Mouse (Mus musculus): ENCODE measurements around the gene Sult4a1. TPM values are rescaled to one million over a fixed set of nuclear protein-coding genes. Genes with fewer than 3 reads are reported as not detected.
A peak's percentile ranks its signal among the peaks of the same experiment; 100 is the strongest.

The Sult4a1 gene
- polyA plus RNA-seq (2016; fragmentation: Nextera tagmentation; extraction: Ambion mirVana) = 29.1 and 29.2 TPM in 2 replicates

DNA sequence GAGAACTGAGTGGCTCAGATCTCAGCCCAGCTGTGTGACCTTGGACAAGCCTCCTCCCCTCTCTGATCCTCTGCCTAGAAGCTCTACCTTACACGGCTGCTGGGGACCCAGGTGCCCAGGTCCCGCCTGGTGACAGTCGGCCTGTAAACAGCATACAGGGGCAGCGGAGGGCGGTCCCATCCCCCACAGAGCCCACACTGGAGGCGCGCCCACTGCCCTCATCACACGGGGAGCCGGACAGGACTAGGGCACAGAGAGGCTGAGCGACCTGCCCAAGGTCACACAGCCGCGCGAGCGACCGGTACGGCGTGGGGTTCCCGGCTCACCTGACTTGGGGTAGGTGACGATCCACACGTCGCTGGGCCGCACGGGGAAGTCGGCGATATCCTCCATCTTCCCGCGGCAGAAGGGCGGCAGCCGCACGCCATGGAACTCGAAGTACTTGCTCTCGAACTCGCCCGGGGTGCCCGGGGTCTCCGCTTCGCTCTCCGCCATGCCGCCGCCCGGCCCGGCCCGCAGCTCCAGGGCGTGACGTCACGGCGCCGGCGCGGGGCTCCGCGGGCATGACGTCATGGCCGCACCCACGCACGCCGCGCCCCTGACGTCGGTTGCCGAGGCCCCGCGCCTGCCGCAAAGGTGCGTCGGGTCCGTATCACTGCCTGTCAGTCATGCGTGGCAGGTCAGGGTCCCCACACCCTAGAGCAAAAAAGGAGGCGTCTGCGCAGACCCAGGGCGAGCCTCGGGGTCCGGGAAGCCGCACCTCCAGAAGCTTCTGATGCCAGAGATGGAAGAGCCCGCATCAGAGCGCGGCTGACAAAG, at the start of gene Sult4a1:
Gene Sult4a1 (minus strand): TSS at position 650 of the 819 bp plus-strand sequence.
- Histone ChIP-seq H3K4me2 (replicated peaks) (peak within 1 kb of the TSS; percentile 79), H3K4me3 (peak within 1 kb of the TSS; percentile 51), H3K4me1 (0 out of 2 replicates have a peak, but pooled peaks cover 11% of the 10 kb centered on the region), H3K9ac (peak within 1 kb of the TSS; percentile 50), H3K9me3 (replicated peaks) (no peaks in the 10 kb centered on the region), H3K36me3 (no peaks in the 10 kb centered on the region), H3K27ac (no peak within 1 kb of the TSS), H3K27me3 (peaks cover 42% of the 10 kb centered on the region)
- 2% methylated on average over 77 of the region's 77 CpGs for WGBS
- peak; percentile 60 for ATAC-seq (ENCODE audit: low FRiP score)

DNA sequence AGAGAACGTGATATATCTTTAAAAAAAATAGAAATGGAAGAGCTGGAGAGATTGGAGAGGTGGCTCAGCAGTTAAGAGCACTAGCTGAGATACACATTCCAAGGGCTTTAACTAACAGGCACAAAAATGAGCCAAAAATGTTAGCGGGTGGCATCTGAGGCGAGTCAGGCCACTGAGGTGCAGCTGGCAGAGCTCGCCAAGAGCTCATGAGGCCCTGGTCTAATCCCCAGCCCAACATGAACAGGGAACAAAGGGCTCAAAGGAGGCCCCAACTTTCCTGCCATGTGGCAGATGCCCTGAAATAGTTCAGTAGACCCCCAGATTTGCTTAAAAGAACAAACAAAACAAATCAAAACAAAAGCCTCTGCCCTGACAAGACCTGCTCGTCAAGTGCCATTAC, 35.4 kb upstream of the Sult4a1 start:
- 74% methylated on average over 5 of the region's 5 CpGs for WGBS
- H3K9ac ChIP-seq = no peak overlapping the region
- no peak overlapping the region for H3K4me2 ChIP-seq (replicated peaks)
- H3K36me3 ChIP-seq = no peaks in the 10 kb centered on the region
- no peak overlapping the region for H3K4me3 ChIP-seq
- no peak overlapping the region for H3K27ac ChIP-seq
- H3K27me3 ChIP-seq = no peaks in the 10 kb centered on the region; the same call in 1 of the 2 replicates
- ATAC-seq (ENCODE audit: low FRiP score) = no peak
- H3K4me1 ChIP-seq = peaks cover 16% of the 10 kb centered on the region
- H3K9me3 ChIP-seq (replicated peaks) = no peaks in the 10 kb centered on the region

DNA sequence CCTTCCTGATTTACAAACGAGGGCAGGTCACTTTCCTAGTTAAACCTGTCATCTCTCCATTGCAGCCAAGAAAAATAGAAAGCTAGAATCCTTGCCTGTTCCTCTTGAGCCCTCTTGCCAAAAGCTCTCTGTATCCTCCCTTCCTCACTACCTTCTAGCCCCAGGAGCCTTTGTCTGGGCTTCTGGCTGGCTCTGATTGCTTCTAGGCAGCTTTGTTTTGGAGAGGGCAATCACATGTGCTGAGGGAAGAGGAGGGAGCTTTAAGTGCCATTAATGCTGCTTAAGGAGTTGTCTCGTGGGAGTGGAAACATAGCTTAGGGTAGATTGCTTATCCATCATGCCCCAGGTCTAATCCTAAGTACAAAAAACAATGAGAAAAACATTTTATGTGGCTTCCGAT, 34.6 kb upstream of the Sult4a1 start:
- Histone ChIP-seq H3K36me3 (no peaks in the 10 kb centered on the region), H3K27ac (no peak overlapping the region), H3K27me3 (no peaks in the 10 kb centered on the region; the same call in 1 of the 2 replicates), H3K4me1 (peaks cover 16% of the 10 kb centered on the region), H3K4me3 (no peak overlapping the region), H3K9ac (no peak overlapping the region), H3K9me3 (replicated peaks) (no peaks in the 10 kb centered on the region), H3K4me2 (replicated peaks) (no peak overlapping the region)
- no peak for ATAC-seq (ENCODE audit: low FRiP score)
- 64% methylated on average over 3 of the region's 3 CpGs for WGBS

DNA sequence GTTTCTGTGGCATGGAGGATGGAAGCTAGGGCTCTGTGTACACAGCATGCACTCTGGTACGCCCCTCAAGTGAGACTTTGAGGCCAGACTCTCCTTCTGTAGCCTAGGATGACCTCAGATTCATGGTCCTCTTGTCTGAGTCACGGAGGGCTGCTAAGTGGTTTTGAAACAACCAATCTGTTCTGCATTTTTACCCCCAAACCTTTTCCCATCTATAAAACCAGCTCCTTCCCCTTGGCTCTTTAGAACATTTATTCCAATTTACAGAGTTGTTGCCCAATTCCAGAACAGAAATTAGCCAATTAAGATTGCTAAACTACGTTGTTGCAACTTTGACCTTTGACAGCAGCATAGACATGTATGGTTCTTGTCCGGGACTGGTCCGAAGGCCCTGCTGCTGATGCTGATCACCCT, 34.0 kb upstream of the Sult4a1 start:
- WGBS = 86% methylated on average over 5 of the region's 5 CpGs
- Histone ChIP-seq H3K9ac (no peak overlapping the region), H3K9me3 (replicated peaks) (no peaks in the 10 kb centered on the region), H3K27me3 (no peaks in the 10 kb centered on the region), H3K4me1 (peaks cover 16% of the 10 kb centered on the region), H3K4me2 (replicated peaks) (no peak overlapping the region), H3K4me3 (no peak overlapping the region), H3K36me3 (no peaks in the 10 kb centered on the region), H3K27ac (no peak overlapping the region)
- no peak for ATAC-seq (ENCODE audit: low FRiP score)

DNA sequence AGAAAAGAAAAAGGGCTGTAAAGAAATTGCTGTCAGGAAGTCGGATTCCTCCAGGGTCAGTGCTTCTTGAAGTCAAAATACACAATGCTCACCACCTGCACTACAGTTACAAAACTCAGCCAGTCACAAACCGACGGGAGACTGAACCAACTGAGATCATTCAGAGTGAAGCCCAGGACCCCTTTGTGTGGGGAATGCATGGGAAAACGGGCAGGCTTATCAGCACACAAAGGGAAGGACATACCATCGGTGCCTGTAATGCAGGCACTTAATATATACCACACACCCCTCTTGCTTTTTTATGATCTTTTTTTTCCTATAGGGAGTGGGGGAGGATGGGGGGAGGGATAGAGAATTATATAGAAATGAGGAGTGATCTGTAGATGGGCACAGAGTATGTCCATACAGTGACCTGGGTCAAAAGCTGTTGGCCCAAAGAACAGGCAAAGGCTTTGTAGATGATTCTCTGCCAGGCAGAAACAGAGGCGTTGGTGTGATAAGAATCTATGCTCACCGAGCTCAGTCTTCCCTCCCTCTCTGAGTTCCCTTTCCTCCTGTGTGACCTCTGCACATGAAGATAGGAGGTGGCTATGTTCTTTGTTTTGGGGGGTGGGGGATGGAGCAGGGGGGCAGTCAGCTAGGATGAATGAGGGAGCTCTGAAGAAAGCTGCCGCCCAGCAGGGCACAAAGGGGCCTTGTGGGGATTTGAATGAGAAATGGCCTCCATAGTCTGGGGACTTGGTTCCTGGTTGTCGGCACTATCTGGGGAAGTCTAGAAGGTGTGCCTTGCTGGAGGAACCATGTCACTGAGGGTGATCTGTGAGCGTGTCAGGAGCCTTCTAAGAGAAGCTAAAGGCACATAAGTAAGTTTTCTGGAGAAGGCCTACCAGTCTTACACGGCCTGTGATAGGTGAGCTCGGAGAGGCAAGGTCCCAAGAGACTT, 31.2 kb upstream of the Sult4a1 start:
- no peak for ATAC-seq (ENCODE audit: low FRiP score)
- WGBS = 21% methylated on average over 12 of the region's 12 CpGs
- H3K9ac ChIP-seq = no peak overlapping the region
- H3K4me1 ChIP-seq = peaks cover 16% of the 10 kb centered on the region
- no peak overlapping the region for H3K4me3 ChIP-seq
- no peaks in the 10 kb centered on the region for H3K27me3 ChIP-seq
- no peak overlapping the region for H3K4me2 ChIP-seq (replicated peaks)
- no peaks in the 10 kb centered on the region for H3K36me3 ChIP-seq
- no peaks in the 10 kb centered on the region for H3K9me3 ChIP-seq (replicated peaks)
- H3K27ac ChIP-seq = no peak overlapping the region

DNA sequence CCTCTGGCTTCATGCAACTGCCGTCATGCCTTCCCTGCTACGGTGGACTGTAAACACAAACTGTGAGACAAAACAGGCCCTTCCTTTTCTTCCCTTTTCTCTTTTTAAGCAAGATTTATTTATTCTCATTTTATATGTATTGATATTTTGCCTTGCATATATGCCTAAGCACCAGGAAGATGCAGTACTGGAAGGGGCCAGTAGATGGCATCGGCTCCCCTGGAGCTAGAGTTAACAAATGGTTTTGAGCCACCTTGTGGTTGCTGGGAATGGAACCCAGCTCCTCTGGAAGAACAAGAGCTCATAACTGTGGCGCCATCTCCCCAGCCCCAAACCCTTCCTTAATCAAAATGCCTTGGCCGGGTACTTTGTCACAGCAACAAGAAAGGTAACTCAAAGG, 29.9 kb upstream of the Sult4a1 start:
- H3K27me3 ChIP-seq = no peaks in the 10 kb centered on the region
- H3K27ac ChIP-seq = no peak overlapping the region
- WGBS = 92% methylated on average over 5 of the region's 5 CpGs
- H3K9me3 ChIP-seq (replicated peaks) = no peaks in the 10 kb centered on the region
- H3K9ac ChIP-seq = no peak overlapping the region
- no peak overlapping the region for H3K4me3 ChIP-seq
- H3K4me1 ChIP-seq = peaks cover 14% of the 10 kb centered on the region
- no peak overlapping the region for H3K4me2 ChIP-seq (replicated peaks)
- no peak for ATAC-seq (ENCODE audit: low FRiP score)
- H3K36me3 ChIP-seq = no peaks in the 10 kb centered on the region

DNA sequence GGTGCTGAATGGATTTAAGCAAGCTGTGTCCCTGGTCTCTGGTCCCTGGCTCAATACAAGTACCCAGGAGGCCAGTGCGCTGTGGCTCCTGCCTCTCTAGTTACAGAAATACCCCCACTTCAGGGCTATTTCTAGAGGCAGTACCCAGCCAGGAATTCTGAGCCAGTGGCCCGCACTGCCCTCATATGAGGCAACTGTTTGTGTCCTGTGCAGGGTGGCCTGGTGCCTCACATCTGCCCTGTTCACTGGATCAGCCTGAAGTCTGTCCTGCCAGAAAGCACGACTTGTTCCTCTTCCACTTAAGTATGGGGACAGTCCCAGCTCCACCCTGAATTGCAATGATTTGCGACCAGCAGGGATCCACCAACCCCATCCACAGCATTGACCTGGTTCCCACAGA, 27.9 kb upstream of the Sult4a1 start:
- 83% methylated on average over 4 of the region's 4 CpGs for WGBS
- Histone ChIP-seq H3K4me3 (no peak overlapping the region), H3K4me1 (peaks cover 12% of the 10 kb centered on the region), H3K9me3 (replicated peaks) (no peaks in the 10 kb centered on the region), H3K36me3 (no peaks in the 10 kb centered on the region), H3K4me2 (replicated peaks) (no peak overlapping the region), H3K9ac (no peak overlapping the region), H3K27ac (no peak overlapping the region), H3K27me3 (no peaks in the 10 kb centered on the region)
- ATAC-seq (ENCODE audit: low FRiP score) = no peak

DNA sequence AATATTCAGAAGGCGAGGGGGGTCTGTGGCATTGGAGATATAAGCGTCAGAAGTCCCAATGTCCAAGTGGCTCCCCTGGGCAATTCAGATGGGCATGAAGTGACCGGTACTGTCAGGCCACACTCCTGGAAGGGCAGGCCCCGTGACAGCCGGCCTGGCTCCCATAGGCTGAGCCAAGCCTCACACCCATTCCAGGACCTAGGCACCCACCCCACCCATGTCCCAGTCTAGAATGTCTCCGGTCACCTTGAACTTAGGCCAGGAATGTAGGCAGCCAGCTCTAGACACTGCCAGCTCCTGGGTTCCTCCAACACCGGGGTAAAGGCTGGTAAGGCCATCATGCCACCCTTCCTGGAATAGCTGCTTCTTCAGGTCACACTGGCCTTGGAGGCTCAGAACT, 26.4 kb upstream of the Sult4a1 start:
- Histone ChIP-seq H3K27ac (no peak overlapping the region), H3K4me3 (no peak overlapping the region), H3K27me3 (no peaks in the 10 kb centered on the region), H3K4me1 (peaks cover 8% of the 10 kb centered on the region), H3K4me2 (replicated peaks) (no peak overlapping the region), H3K9ac (no peak overlapping the region), H3K36me3 (no peaks in the 10 kb centered on the region), H3K9me3 (replicated peaks) (no peaks in the 10 kb centered on the region)
- ATAC-seq (ENCODE audit: low FRiP score) = no peak
- WGBS = 94% methylated on average over 7 of the region's 7 CpGs

DNA sequence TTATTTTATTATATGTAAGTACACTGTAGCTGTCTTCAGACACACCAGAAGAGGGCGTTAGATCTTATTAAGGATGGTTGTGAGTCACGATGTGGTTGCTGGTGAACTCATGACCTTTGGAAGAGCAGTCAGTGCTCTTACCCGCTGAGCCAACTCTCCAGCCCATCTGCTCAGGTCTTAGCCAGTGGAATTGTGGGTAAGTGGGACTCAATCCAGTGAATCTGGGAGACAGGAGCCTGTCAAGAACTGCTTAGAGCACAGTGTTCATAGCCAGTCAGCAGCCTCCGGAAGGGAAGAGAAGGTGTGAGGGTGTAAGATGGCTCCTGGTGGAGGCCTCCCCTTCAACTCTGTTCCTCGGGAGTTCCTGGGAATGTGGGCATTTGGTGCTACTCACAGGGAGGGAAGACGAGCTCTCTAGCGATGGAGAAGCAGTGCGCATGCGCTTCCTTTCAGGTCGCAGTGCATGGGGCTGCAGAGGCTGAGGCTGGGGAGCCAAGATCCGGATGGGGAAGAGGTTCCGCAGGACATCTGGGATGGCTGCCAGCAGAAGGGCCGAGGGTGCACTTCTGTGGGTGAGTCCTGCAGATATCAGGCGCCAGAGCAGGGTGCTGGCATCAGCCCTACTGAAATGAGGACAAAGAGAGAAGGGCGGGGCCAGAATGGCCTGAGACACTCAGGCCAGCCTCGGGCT, 25.7 kb upstream of the Sult4a1 start:
- Histone ChIP-seq H3K36me3 (no peaks in the 10 kb centered on the region), H3K4me1 (0 out of 2 replicates have a peak, but pooled peaks cover under 1% of the 10 kb centered on the region), H3K9me3 (replicated peaks) (no peaks in the 10 kb centered on the region), H3K27ac (no peak overlapping the region), H3K4me2 (replicated peaks) (no peak overlapping the region), H3K9ac (no peak overlapping the region), H3K4me3 (no peak overlapping the region), H3K27me3 (no peaks in the 10 kb centered on the region)
- ATAC-seq (ENCODE audit: low FRiP score) = no peak
- 74% methylated on average over 16 of the region's 16 CpGs for WGBS

DNA sequence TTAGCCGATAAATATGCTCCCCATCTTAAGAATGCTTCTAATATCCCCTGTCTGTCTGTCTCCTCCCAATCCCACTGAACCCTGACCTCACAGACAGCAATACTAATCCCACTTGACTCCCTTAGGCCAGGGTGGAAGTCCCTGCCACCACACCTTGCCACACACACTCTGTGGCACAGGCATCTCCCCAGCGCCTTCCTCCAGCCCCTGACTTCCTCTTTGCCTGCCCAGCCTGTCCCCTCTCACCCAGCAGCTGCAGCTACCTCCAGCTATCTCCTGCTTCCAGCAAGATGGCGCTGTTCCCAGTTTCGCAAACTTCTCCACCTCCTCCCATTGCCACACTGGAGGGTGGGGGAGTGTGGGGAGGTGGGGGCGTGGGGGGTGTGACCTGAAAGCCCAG, 21.3 kb upstream of the Sult4a1 start:
- Histone ChIP-seq H3K4me1 (no peaks in the 10 kb centered on the region), H3K27ac (no peak overlapping the region), H3K9ac (no peak overlapping the region; the same call in 1 of the 2 replicates), H3K27me3 (no peaks in the 10 kb centered on the region), H3K36me3 (no peaks in the 10 kb centered on the region), H3K9me3 (replicated peaks) (no peaks in the 10 kb centered on the region), H3K4me2 (replicated peaks) (no peak overlapping the region), H3K4me3 (no peak overlapping the region)
- ATAC-seq (ENCODE audit: low FRiP score) = no peak
- 37% methylated on average over 5 of the region's 5 CpGs for WGBS

DNA sequence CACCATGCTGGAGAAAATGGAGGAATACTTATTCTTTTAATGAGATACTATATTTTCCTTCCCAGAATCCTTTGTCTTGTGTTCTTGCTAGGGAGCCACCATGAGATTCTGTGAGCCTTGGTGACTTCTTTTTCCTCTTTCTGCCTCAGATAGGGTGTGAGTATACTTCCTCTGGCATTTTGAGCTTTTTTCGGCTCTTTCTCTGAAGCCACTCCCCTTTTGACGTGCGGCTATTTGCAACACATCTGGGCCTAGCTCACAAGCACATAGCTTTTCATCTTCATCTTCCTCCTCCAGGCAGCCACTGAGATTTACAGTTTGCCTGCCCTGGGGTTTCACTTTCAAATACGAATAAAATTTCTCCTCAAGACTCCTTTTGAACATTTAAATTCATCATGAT, 20.9 kb upstream of the Sult4a1 start:
- Histone ChIP-seq H3K9me3 (replicated peaks) (no peaks in the 10 kb centered on the region), H3K4me2 (replicated peaks) (no peak overlapping the region), H3K4me3 (no peak overlapping the region), H3K9ac (no peak overlapping the region), H3K4me1 (no peaks in the 10 kb centered on the region), H3K27ac (no peak overlapping the region), H3K36me3 (no peaks in the 10 kb centered on the region), H3K27me3 (no peaks in the 10 kb centered on the region)
- 66% methylated on average over 4 of the region's 4 CpGs for WGBS
- ATAC-seq (ENCODE audit: low FRiP score) = no peak

DNA sequence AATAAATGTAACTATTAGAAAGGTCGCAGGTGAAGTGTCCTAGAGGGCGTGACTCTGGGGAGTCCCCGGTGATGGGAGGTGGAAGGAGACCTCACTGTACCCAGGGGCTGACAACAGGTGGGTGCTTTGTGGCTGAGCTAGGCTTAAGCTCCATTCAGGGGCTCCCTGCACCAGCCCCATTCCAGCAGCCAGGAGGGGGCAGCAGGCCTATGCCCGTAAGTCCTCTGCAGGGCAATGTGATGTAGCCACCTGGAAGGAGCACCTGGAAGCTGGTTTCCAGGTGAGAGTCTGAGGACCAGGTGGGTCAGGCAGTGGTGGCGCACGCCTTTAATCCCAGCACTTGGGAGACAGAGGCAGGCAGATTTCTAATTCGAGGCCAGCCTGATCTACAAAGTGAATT, 18.5 kb upstream of the Sult4a1 start:
- Histone ChIP-seq H3K9ac (no peak overlapping the region), H3K27ac (no peak overlapping the region), H3K4me3 (no peak overlapping the region), H3K4me2 (replicated peaks) (no peak overlapping the region), H3K9me3 (replicated peaks) (no peaks in the 10 kb centered on the region), H3K27me3 (no peaks in the 10 kb centered on the region), H3K4me1 (no peaks in the 10 kb centered on the region), H3K36me3 (no peaks in the 10 kb centered on the region)
- ATAC-seq (ENCODE audit: low FRiP score) = no peak
- WGBS = 66% methylated on average over 7 of the region's 7 CpGs

Measured in hindbrain, embryonic 12.5 days (tissue).